Mouse (Mus musculus) liver, postnatal 0 days (tissue): Measurements from ENCODE around the gene Rfesd.

Experiments used
- CTCF ChIP-seq: sonication (generic); IDR thresholded peaks from 2 replicates; pipeline ENCODE4 v1.5.1; 2016; ENCODE audit warnings: antibody characterized with exemption, low read depth
- EP300 ChIP-seq: IDR thresholded peaks from 2 replicates; pipeline ENCODE4 v1.6.1; 2016; ENCODE audit warnings: antibody characterized with exemption, low read depth, mild to moderate bottlenecking

- TF ChIP-seq CTCF (no peak), EP300 (no peak)
Observed at GRCm38 (mm10) chr13:76018844-76019400, 403 bp upstream of the Rfesd start.
